Mouse (Mus musculus): ENCODE measurements around the gene Epm2aip1. TPM values are rescaled to one million over a fixed set of nuclear protein-coding genes. Genes with fewer than 3 reads are reported as not detected.

Gene Epm2aip1
- polyA plus RNA-seq, 1 experiment: 42.6 TPM

GRCm38 (mm10) chr9:111313299-111313698 lies 41.6 kb downstream of the Epm2aip1 start:
- Histone ChIP-seq H3K27ac (ENCODE audit: insufficient read depth, low read length) (no peak overlapping the region), H3K4me3 (ENCODE audit: insufficient read depth, low read length) (peak overlapping the region; percentile 74)
- TF ChIP-seq CTCF (IDR thresholded peaks at IDR 0.05; ENCODE audit: extremely low read depth, insufficient read depth, low read length) (no peak), POLR2A (IDR thresholded peaks at IDR 0.05; ENCODE audit: extremely low read depth, insufficient read depth, low read length) (no peak)

GRCm38 (mm10) chr9:111313793-111314192 lies 42.1 kb downstream of the Epm2aip1 start:
- Histone ChIP-seq H3K27ac (ENCODE audit: insufficient read depth, low read length) (no peak overlapping the region), H3K4me1 (ENCODE audit: control insufficient read depth, insufficient read depth, low read length) (no peaks in the 10 kb centered on the region), H3K4me3 (ENCODE audit: insufficient read depth, low read length) (peak overlapping the region; percentile 74)
- TF ChIP-seq CTCF (IDR thresholded peaks at IDR 0.05; ENCODE audit: extremely low read depth, insufficient read depth, low read length) (no peak), POLR2A (IDR thresholded peaks at IDR 0.05; ENCODE audit: extremely low read depth, insufficient read depth, low read length) (no peak)

More at GRCm38 (mm10) chr9:111313299-111313698, 41.6 kb downstream of the Epm2aip1 start:
- no peaks in the 10 kb centered on the region for H3K4me1 ChIP-seq (ENCODE audit: control insufficient read depth, insufficient read depth, low read length)

- Histone ChIP-seq H3K4me1 (ENCODE audit: control insufficient read depth, insufficient read depth, low read length) (no peaks in the 10 kb centered on the region), H3K4me3 (ENCODE audit: insufficient read depth, low read length) (peak overlapping the region; percentile 74; the same call in 1 of the 2 replicates), H3K27ac (ENCODE audit: insufficient read depth, low read length) (no peak overlapping the region)
- TF ChIP-seq CTCF (IDR thresholded peaks at IDR 0.05; ENCODE audit: extremely low read depth, insufficient read depth, low read length) (peak; percentile 80), POLR2A (IDR thresholded peaks at IDR 0.05; ENCODE audit: extremely low read depth, insufficient read depth, low read length) (no peak)
Observed at GRCm38 (mm10) chr9:111314219-111314618, 42.5 kb downstream of the Epm2aip1 start.

GRCm38 (mm10) chr9:111320912-111321311 lies 49.2 kb downstream of the Epm2aip1 start:
- no peak overlapping the region for H3K27ac ChIP-seq (ENCODE audit: insufficient read depth, low read length)
- no peak overlapping the region for H3K4me3 ChIP-seq (ENCODE audit: insufficient read depth, low read length)
- H3K4me1 ChIP-seq (ENCODE audit: control insufficient read depth, insufficient read depth, low read length): peaks cover 4% of the 10 kb centered on the region
- no peak for TF ChIP-seq POLR2A (IDR thresholded peaks at IDR 0.05; ENCODE audit: extremely low read depth, insufficient read depth, low read length)
- no peak for TF ChIP-seq CTCF (IDR thresholded peaks at IDR 0.05; ENCODE audit: extremely low read depth, insufficient read depth, low read length)

GRCm38 (mm10) chr9:111324881-111325280 lies 53.2 kb downstream of the Epm2aip1 start:
- no peak overlapping the region for H3K27ac ChIP-seq (ENCODE audit: insufficient read depth, low read length)

More at GRCm38 (mm10) chr9:111324881-111325280, 53.2 kb downstream of the Epm2aip1 start:
- TF ChIP-seq CTCF (IDR thresholded peaks at IDR 0.05; ENCODE audit: extremely low read depth, insufficient read depth, low read length) (no peak), POLR2A (IDR thresholded peaks at IDR 0.05; ENCODE audit: extremely low read depth, insufficient read depth, low read length) (no peak)
- no peak overlapping the region for H3K4me3 ChIP-seq (ENCODE audit: insufficient read depth, low read length)
- peaks cover 4% of the 10 kb centered on the region for H3K4me1 ChIP-seq (ENCODE audit: control insufficient read depth, insufficient read depth, low read length)

Other genes starting within 250 kb of the Epm2aip1 start
- gene Ccrl2, start 214.4 kb upstream of the Epm2aip1 start, polyA plus RNA-seq (2012; rRNA removed): 1.9 and 2.1 TPM in 2 replicates
- gene Lrrfip2, start 154.3 kb upstream of the Epm2aip1 start, polyA plus RNA-seq (2012; rRNA removed): 55.5 and 59.5 TPM in 2 replicates
- 28.4 and 37.9 TPM in 2 replicates for gene Mlh1, start 138 bp upstream of the Epm2aip1 start, polyA plus RNA-seq (2012; rRNA removed)
- gene Trank1, start 39.8 kb downstream of the Epm2aip1 start, polyA plus RNA-seq (2012; rRNA removed): 383 and 430 TPM in 2 replicates
- gene Dclk3, start 167.2 kb downstream of the Epm2aip1 start, polyA plus RNA-seq (2012; rRNA removed): 24.8 and 28.7 TPM in 2 replicates

Measured in cortical plate, adult 2 months (tissue).